Mouse (Mus musculus): ENCODE data around the gene Cep97. TPM values are rescaled to one million over a fixed set of nuclear protein-coding genes. Genes with fewer than 3 reads are reported as not detected.
"Not testable (repeated sequence)": the region's sequence is repeated elsewhere in the genome, so short reads cannot be mapped to it uniquely, and the experiment has no call there.

Cep97 gene
- total RNA-seq, 2 experiments from 2014 or later = 12.6 to 13.1 TPM

GRCm38 (mm10) chr16:55966212-55966871 is 31.7 kb upstream of the Cep97 start, which contains the start of gene Rpl24:
Rpl24 (plus strand) TSS chr16:55966275.
- H3K27ac ChIP-seq = peak within 1 kb of the TSS; percentile 91
- peak within 1 kb of the TSS; percentile 90 for H3K4me3 ChIP-seq
- peak; percentile 96 to 98 for DNase-seq (ENCODE audit: extremely low spot score in 1 of 2, low spot score in 2 of 2)
- intact Hi-C loops (cut with DNase I) = loop anchor here (2.0 kb wide), 1 partner anchor 32 kb away; the partner anchor contains the start of gene Cep97
- TF ChIP-seq CTCF (IDR thresholded peaks at IDR 0.05) = no peak

DNA sequence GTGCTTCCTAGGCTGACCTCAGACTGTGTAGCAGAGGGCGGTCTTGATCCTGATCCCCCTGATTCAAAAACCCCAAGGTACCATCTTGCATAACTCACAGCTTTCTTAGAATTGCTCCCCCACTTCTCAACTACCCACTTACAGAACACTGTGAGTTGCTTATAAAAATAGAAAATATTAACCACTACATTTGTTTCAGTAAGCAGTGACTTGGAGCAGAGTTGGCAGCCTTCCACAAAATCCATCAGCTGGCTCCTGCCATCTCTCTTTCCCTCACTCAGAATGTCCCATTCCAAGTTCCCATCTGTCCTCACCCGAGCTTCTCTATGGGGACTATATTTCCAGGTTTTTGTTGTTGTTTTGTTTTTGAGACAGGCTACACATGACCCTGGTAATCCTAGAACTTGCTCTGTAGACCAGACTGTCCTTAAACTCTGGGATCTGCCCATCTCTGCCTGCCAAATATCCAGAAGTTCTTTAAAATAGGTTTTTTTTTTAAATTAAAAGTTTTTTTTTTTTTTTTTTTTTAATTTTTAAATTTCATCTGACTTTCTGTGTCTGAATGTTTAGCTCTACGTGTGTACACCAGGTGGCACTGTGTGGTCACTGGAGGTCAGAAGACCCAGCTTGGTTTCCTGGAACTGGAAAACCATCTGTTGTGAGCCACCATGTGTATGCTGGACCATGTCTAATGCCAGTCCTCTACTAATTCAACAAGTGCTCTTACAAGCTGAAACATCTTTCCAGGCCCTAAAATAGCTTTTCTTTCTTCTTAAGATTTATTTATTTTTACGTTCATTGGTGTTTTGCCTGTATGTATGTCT is 29.7 kb upstream of the Cep97 start:
- intact Hi-C loops (cut with DNase I) = no loop called here
- DNase-seq (ENCODE audit: extremely low spot score in 1 of 2, low spot score in 2 of 2) = peak in 1 of 2 experiments; percentile 35
- TF ChIP-seq CTCF (IDR thresholded peaks at IDR 0.05) = peak; percentile 42
- H3K27ac ChIP-seq = peak overlapping the region; percentile 66; the same call in 1 of the 2 replicates
- H3K4me3 ChIP-seq = no peak overlapping the region

DNA sequence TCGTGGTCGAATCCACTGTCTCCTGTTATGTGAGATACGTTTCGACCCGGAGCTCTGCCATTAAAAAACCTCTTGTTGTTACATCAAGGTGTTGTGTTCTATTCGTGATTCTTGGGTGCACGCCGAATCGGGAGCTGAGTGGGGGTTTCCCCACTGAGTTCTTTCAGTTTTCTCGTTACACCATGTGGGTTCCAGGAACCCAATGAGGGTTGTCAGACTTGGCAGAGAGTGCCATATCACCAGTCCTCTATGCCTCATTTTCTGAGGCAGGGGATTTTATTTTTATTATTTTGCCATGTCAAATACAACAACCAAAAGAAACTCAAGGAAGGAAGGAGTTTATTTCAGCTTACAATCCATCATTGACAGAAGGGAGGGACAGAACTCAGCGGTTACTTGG is 28.4 kb upstream of the Cep97 start:
- intact Hi-C loops (cut with DNase I); H3K27ac ChIP-seq; H3K4me3 ChIP-seq; DNase-seq (ENCODE audit: extremely low spot score in 1 of 2, low spot score in 2 of 2): not testable (repeated sequence)

- not testable (repeated sequence) for H3K27ac ChIP-seq; H3K4me3 ChIP-seq; DNase-seq (ENCODE audit: extremely low spot score in 1 of 2, low spot score in 2 of 2)
- intact Hi-C loops (cut with DNase I) = loop anchor here (5.0 kb wide), 1 partner anchor 178 kb away; no protein-coding TSS in a partner anchor
Measured at GRCm38 (mm10) chr16:55954196-55954595, 19.5 kb upstream of the Cep97 start.

- Histone ChIP-seq H3K27ac (no peak overlapping the region), H3K4me3 (no peak overlapping the region)
- no peak for TF ChIP-seq CTCF (IDR thresholded peaks at IDR 0.05)
- DNase-seq (ENCODE audit: extremely low spot score in 1 of 2, low spot score in 2 of 2) = no peak
- intact Hi-C loops (cut with DNase I) = loop anchor here (5.0 kb wide), 1 partner anchor 180 kb away; no protein-coding TSS in a partner anchor
Measured at GRCm38 (mm10) chr16:55952771-55953170, 18.1 kb upstream of the Cep97 start.

DNA sequence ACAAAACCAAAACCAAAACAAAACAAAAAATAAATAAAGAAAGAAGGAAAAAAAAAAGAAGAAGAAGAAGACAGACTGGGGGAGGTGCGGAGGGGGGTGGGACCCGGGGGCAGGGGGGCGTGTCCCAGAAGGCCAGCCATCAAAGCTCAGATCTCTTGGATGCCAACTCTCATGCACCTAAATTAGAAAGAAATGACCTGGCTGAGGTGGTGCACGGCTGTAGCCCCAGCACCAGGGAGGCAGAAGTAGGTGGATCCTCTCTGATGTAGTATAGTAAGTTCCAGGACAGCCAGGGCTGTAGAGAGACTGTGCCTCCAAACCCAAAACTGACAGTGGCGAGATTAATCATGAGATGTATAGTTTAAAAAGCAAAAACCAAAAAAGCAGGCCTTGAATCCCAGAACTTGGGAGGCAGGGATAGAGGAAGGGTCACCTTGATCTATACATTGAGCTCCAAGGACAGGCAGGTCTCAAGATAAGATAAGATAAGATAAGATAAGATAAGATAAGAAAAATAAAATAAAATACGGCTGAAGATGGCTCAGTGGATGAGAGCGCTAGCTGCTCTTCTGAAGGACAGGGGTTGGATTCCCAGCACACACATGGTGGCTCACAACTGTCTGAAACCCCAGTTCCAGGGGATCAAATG is 17.1 kb upstream of the Cep97 start:
- Histone ChIP-seq H3K4me3 (no peak overlapping the region), H3K27ac (no peak overlapping the region)
- DNase-seq (ENCODE audit: extremely low spot score in 1 of 2, low spot score in 2 of 2) = no peak
- TF ChIP-seq CTCF (IDR thresholded peaks at IDR 0.05) = no peak
- intact Hi-C loops (cut with DNase I) = loop anchor here (2.0 to 5.0 kb wide), 2 partner anchors 113 to 180 kb away; no protein-coding TSS in a partner anchor

GRCm38 (mm10) chr16:55950946-55951678 is 16.5 kb upstream of the Cep97 start:
- TF ChIP-seq CTCF (IDR thresholded peaks at IDR 0.05) = peak; percentile 83
- peak overlapping the region; percentile 28; the same call in 1 of the 2 replicates for H3K4me3 ChIP-seq
- H3K27ac ChIP-seq = no peak overlapping the region
- peak; percentile 70 to 72 for DNase-seq (ENCODE audit: extremely low spot score in 1 of 2, low spot score in 2 of 2)
- intact Hi-C loops (cut with DNase I) = loop anchor here (2.0 to 5.0 kb wide), 2 partner anchors 114 to 181 kb away; no protein-coding TSS in a partner anchor

DNA sequence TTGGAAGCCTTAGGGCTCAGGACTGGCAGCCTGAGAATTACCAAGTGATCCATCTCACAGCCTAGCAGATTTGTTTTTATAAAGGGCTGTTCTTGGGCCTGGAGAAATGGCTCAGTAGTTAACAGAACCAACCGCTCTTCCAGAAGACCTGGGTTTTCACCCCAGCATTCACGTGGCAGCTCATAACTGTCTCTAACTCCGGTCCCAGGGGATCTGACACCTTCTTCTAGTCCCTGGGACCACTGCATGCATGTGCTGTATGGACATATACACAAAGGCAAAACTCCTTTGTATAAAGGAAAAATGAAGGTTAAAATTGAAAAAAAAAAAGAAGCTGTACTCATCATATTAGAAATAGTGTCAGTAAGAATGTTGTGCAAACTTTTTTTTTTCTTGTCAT is 15.8 kb upstream of the Cep97 start:
- intact Hi-C loops (cut with DNase I) = loop anchor here (2.0 to 5.0 kb wide), 2 partner anchors 114 to 182 kb away; no protein-coding TSS in a partner anchor
- H3K27ac ChIP-seq = no peak overlapping the region
- no peak for TF ChIP-seq CTCF (IDR thresholded peaks at IDR 0.05)

GRCm38 (mm10) chr16:55948963-55949362 is 14.3 kb upstream of the Cep97 start:
- TF ChIP-seq CTCF (IDR thresholded peaks at IDR 0.05) = no peak
- no peak for DNase-seq (ENCODE audit: extremely low spot score in 1 of 2, low spot score in 2 of 2)
- Histone ChIP-seq H3K4me3 (no peak overlapping the region), H3K27ac (no peak overlapping the region)
- intact Hi-C loops (cut with DNase I) = no loop called here

More for the DNA sequence above, 15.8 kb upstream of the Cep97 start:
- DNase-seq (ENCODE audit: extremely low spot score in 1 of 2, low spot score in 2 of 2) = no peak
- no peak overlapping the region for H3K4me3 ChIP-seq

DNA sequence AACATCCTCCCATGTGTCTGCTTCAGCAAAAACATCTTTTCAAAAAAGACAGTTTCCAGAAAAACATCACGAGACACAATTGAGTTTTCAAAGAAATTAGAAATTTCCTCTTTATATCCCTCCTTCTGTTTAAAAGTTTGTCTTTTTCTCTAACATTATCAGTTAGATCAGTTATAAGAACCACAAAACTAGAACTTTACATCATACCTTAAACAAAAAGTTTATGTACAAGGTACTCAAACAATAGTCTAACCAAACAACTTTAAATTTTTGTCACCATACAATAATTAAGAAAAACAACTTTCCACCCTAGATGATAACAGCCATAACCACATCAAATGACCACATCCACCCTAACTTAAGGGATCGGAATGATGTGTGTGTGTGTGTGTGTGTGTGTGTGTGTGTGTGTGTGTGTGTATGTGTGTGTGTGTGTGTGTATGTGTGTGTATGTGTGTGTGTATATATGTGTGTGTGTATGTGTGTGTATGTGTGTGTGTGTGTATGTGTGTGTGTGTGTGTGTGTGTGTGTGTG is 13.3 kb upstream of the Cep97 start:
- H3K27ac ChIP-seq; DNase-seq (ENCODE audit: extremely low spot score in 1 of 2, low spot score in 2 of 2); intact Hi-C loops (cut with DNase I); H3K4me3 ChIP-seq: not testable (repeated sequence)

DNA sequence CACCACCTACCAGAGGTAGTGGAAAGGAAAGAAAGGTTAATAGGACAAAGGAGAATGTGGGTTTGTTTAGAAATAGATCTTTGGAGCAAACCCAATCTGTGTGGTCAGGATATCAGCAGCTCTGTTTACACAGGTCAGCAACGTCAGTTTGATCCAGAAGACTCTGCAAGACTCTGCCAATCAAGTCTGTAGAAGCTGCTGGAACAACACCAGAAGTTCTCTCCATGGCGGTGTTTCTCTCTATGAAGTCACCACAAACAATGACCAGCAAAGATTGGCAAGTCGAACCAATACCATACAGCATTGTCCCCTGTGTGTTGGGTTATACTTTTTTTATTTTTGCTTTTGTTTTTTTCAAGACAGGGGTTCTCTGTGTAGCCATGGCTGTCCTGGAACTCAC is 12.6 kb upstream of the Cep97 start:
- DNase-seq (ENCODE audit: extremely low spot score in 1 of 2, low spot score in 2 of 2) = no peak
- Histone ChIP-seq H3K27ac (no peak overlapping the region), H3K4me3 (no peak overlapping the region)
- no peak for TF ChIP-seq CTCF (IDR thresholded peaks at IDR 0.05)
- intact Hi-C loops (cut with DNase I) = no loop called here

All from left cerebral cortex, adult 2 months (tissue).